In the genomic region with DNA sequence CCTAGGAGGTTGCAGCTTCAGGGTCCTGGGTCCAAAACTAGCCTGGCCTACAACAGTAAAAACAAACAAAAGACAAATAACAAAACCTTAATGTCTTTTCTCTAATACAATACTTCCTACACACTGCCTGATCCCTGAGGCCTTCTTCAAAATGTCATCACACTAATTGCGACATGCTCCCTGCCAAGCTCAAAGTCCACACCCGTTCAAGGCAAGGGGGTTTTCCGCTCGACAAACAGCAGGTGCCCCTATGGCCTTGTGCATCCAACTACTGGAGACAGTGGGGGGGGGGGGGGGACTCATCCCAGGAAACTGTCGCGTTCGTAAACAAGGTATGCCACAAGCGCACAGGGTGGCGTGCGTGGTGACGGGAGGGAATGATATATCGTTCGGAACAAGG, we compare ENCODE assay signal across 8 mouse cellular contexts. TPM values are rescaled to one million over a fixed set of nuclear protein-coding genes. Genes with fewer than 3 reads are reported as not detected.
DNase-seq lines count a peak whose midpoint lies in the region; ATAC-seq and TF ChIP-seq lines count a peak whose summit lies in the region.

No protein-coding gene starts in this region.

- H3K4me1 ChIP-seq in cerebellum, adult 2 months (ENCODE audit: control insufficient read depth, insufficient read depth, low read length), result peaks cover 27% of the 10 kb centered on the region
- peaks cover 14% of the 10 kb centered on the region for H3K4me1 ChIP-seq in forebrain, embryonic 14.5 days (ENCODE audit: control insufficient read depth, insufficient read depth, low read length)
- H3K4me1 ChIP-seq in liver, embryonic 11.5 days (replicated peaks; ENCODE audit: control insufficient read depth, insufficient read depth, low read length), result peaks cover 32% of the 10 kb centered on the region

- H3K9ac ChIP-seq in forebrain, embryonic 14.5 days (ENCODE audit: low read length), result peak overlapping the region; percentile 95
- H3K9ac ChIP-seq in liver, embryonic 11.5 days (ENCODE audit: low read depth, low read length), result peak overlapping the region; percentile 95

- no peak overlapping the region for H3K27ac ChIP-seq in cerebellum, adult 2 months (ENCODE audit: insufficient read depth, low read length)
- H3K27ac ChIP-seq in forebrain, embryonic 14.5 days (ENCODE audit: low read depth, low read length), result no peak overlapping the region
- peak overlapping the region; percentile 76 for H3K27ac ChIP-seq in liver, embryonic 11.5 days (ENCODE audit: low read depth, low read length)

- under 1% methylated on average over 13 of the region's 13 CpGs for WGBS in cerebellum, adult 2 months
- 2% methylated on average over 13 of the region's 13 CpGs for WGBS in forebrain, embryonic 14.5 days
- WGBS in liver, embryonic 11.5 days, result 1% methylated on average over 13 of the region's 13 CpGs

- no peak for TF ChIP-seq CTCF in cerebellum, adult 2 months (IDR thresholded peaks at IDR 0.05; ENCODE audit: borderline replicate concordance, insufficient read depth, low read depth, low read length)

- H3K4me2 ChIP-seq in forebrain, embryonic 14.5 days (ENCODE audit: low read length), result peak overlapping the region; percentile 94
- H3K4me2 ChIP-seq in liver, embryonic 11.5 days, result peak overlapping the region; percentile 62

- H3K9me3 ChIP-seq in forebrain, embryonic 14.5 days (replicated peaks; ENCODE audit: control insufficient read depth, low read length), result no peaks in the 10 kb centered on the region
- no peaks in the 10 kb centered on the region for H3K9me3 ChIP-seq in liver, embryonic 11.5 days (ENCODE audit: control insufficient read depth, low read length)

- no peaks in the 10 kb centered on the region; the same call in 1 of the 2 replicates for H3K36me3 ChIP-seq in forebrain, embryonic 14.5 days (ENCODE audit: control insufficient read depth, insufficient read depth, low read length)
- H3K36me3 ChIP-seq in liver, embryonic 11.5 days (ENCODE audit: control insufficient read depth, insufficient read depth, low read length), result no peaks in the 10 kb centered on the region

- peak overlapping the region; percentile 99 for H3K4me3 ChIP-seq in cerebellum, adult 2 months (replicated peaks; ENCODE audit: insufficient read depth, low read depth, low read length)
- peak overlapping the region; percentile 98 for H3K4me3 ChIP-seq in forebrain, embryonic 14.5 days (ENCODE audit: low read depth, low read length)
- peak overlapping the region; percentile 98 for H3K4me3 ChIP-seq in liver, embryonic 11.5 days (ENCODE audit: low read depth, low read length)

- TF ChIP-seq POLR2A in cerebellum, adult 2 months (IDR thresholded peaks at IDR 0.05; ENCODE audit: borderline replicate concordance, insufficient read depth, low read length), result no peak

- H3K27me3 ChIP-seq in cerebellum, adult 2 months (ENCODE audit: control insufficient read depth, insufficient read depth, low read length), result no peaks in the 10 kb centered on the region
- no peaks in the 10 kb centered on the region for H3K27me3 ChIP-seq in forebrain, embryonic 14.5 days (replicated peaks; ENCODE audit: control insufficient read depth, insufficient read depth, low read length)
- no peaks in the 10 kb centered on the region for H3K27me3 ChIP-seq in liver, embryonic 11.5 days (replicated peaks; ENCODE audit: control insufficient read depth, insufficient read depth, low read length)

- DNase-seq in cerebellum, adult 2 months, result no peak
- DNase-seq in cerebellum, postnatal 14 days, result no peak
- peak; percentile 49 for DNase-seq in 416B (ENCODE audit: low read depth)
- no peak for DNase-seq in forebrain, embryonic 14.5 days (ENCODE audit: low spot score)
- DNase-seq in liver, embryonic 11.5 days (ENCODE audit: low spot score), result no peak
- DNase-seq in urinary bladder, adult 18-20 months (ENCODE audit: low spot score in 2 of 2), result no peak
- DNase-seq in adrenal gland, adult 2 months, result no peak
- no peak for DNase-seq in cerebellum, postnatal 25 days

- no peak for ATAC-seq in forebrain, embryonic 14.5 days
- peak; percentile 13; the same call in 1 of the 2 replicates for ATAC-seq in liver, embryonic 11.5 days (replicated peaks; ENCODE audit: low FRiP score)

RNA-seq across cellular contexts. Expression of gene Rexo1, which starts 0.7 kb away (rescaled TPM):
- polyA plus RNA-seq in cerebellum, adult 2 months (2012; rRNA removed), result 44.4 and 47.5 TPM in 2 replicates
- 22.3 and 28.8 TPM in 2 replicates for polyA plus RNA-seq in forebrain, embryonic 14.5 days (2014; fragmentation: Nextera tagmentation; extraction: Ambion mirVana)
- 31.8 and 33.4 TPM in 2 replicates for polyA plus RNA-seq in liver, embryonic 11.5 days (2014; fragmentation: Nextera tagmentation; extraction: Ambion mirVana)
- 10 to 100 TPM; 37.1 to 41.8 TPM for total RNA-seq in adrenal gland, adult 2 months (2021)
- 88.8 and 105 TPM in 2 replicates for polyA plus RNA-seq in adrenal gland, adult 2 months (2012; rRNA removed)

RNA-seq across cellular contexts. Expression of gene Klf16, which starts 16.5 kb away (rescaled TPM):
- 9.5 and 10.6 TPM in 2 replicates for polyA plus RNA-seq in cerebellum, adult 2 months (2012; rRNA removed)
- 6.2 and 6.6 TPM in 2 replicates for polyA plus RNA-seq in forebrain, embryonic 14.5 days (2014; fragmentation: Nextera tagmentation; extraction: Ambion mirVana)
- polyA plus RNA-seq in liver, embryonic 11.5 days (2014; fragmentation: Nextera tagmentation; extraction: Ambion mirVana), result 10.0 and 11.4 TPM in 2 replicates
- 10 to 100 TPM in 1 of 2 experiments, 1 to 10 TPM in 1; 9.6 to 10.6 TPM for total RNA-seq in adrenal gland, adult 2 months (2021)
- polyA plus RNA-seq in adrenal gland, adult 2 months (2012; rRNA removed), result 39.5 and 48.0 TPM in 2 replicates

RNA-seq across cellular contexts. Expression of gene Atp8b3, which starts 21.7 kb away (rescaled TPM):
- 0.30 and 0.52 TPM in 2 replicates for polyA plus RNA-seq in cerebellum, adult 2 months (2012; rRNA removed)
- polyA plus RNA-seq in forebrain, embryonic 14.5 days (2014; fragmentation: Nextera tagmentation; extraction: Ambion mirVana), result 0.30 and 0.33 TPM in 2 replicates
- polyA plus RNA-seq in liver, embryonic 11.5 days (2014; fragmentation: Nextera tagmentation; extraction: Ambion mirVana), result 0.12 and 0.23 TPM in 2 replicates
- total RNA-seq in adrenal gland, adult 2 months (2021), result 1 to 10 TPM in 1 of 2 experiments, under 1 TPM in 1; 0.52 to 1.1 TPM
- 0.16 and 0.21 TPM in 2 replicates for polyA plus RNA-seq in adrenal gland, adult 2 months (2012; rRNA removed)

RNA-seq across cellular contexts. Expression of gene Abhd17a, which starts 29.5 kb away (rescaled TPM):
- 230 and 232 TPM in 2 replicates for polyA plus RNA-seq in cerebellum, adult 2 months (2012; rRNA removed)
- polyA plus RNA-seq in forebrain, embryonic 14.5 days (2014; fragmentation: Nextera tagmentation; extraction: Ambion mirVana), result 118 and 126 TPM in 2 replicates
- polyA plus RNA-seq in liver, embryonic 11.5 days (2014; fragmentation: Nextera tagmentation; extraction: Ambion mirVana), result 89.7 and 96.5 TPM in 2 replicates
- 100 to 1,000 TPM in 1 of 2 experiments, 10 to 100 TPM in 1; 86.5 to 104 TPM for total RNA-seq in adrenal gland, adult 2 months (2021)
- 613 and 625 TPM in 2 replicates for polyA plus RNA-seq in adrenal gland, adult 2 months (2012; rRNA removed)

RNA-seq across cellular contexts. Expression of gene Scamp4, which starts 42.1 kb away (rescaled TPM):
- polyA plus RNA-seq in cerebellum, adult 2 months (2012; rRNA removed), result 57.9 and 62.0 TPM in 2 replicates
- polyA plus RNA-seq in forebrain, embryonic 14.5 days (2014; fragmentation: Nextera tagmentation; extraction: Ambion mirVana), result 57.7 and 61.9 TPM in 2 replicates
- polyA plus RNA-seq in liver, embryonic 11.5 days (2014; fragmentation: Nextera tagmentation; extraction: Ambion mirVana), result 93.9 and 94.3 TPM in 2 replicates
- total RNA-seq in adrenal gland, adult 2 months (2021), result 10 to 100 TPM; 55.9 to 68.7 TPM
- polyA plus RNA-seq in adrenal gland, adult 2 months (2012; rRNA removed), result 161 and 190 TPM in 2 replicates
